Mouse (Mus musculus): ENCODE data around the gene Ly86. TPM values are rescaled to one million over a fixed set of nuclear protein-coding genes. Genes with fewer than 3 reads are reported as not detected.

Ly86 gene
- total and polyA plus RNA-seq, 3 experiments: 2.1 to 4.5 (median 2.5) TPM

DNA sequence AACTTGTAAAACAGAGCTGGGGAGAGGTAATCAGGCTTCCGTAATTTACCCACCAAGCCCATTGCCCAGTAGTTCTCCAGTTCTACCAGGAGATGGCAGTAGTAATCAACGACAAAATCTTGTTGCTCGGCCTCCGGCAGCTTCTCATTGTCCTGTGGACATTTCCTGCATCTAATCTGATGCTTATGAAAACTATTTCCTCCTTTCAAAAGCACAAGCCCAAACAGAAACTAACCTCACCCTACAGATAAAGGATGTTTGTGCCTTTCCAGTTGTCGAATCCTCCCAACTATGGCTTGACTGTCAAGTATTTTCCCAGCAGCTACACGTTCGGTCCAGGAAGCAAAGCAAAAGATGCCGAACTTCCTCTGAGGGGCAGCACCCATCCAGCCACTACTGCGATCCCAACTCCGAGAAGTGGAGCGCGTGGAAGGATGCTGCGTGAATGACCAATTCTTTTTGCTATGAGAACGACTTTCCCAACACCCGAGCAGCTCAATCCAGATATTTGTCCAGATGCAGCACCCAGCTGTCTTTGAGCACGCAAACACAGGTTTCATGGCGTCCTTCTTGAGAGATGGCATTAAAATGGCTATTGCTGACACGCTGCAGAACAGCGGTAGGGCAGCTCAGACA is 89.2 kb downstream of the Ly86 start:
- Histone ChIP-seq H3K27ac (peak overlapping the region; percentile 83), H3K79me2 (replicated peaks; ENCODE audit: control insufficient read depth, insufficient read depth, low read length) (no peaks in the 10 kb centered on the region), H3K36me3 (ENCODE audit: control insufficient read depth, insufficient read depth, low read length) (no peaks in the 10 kb centered on the region), H3K4me1 (ENCODE audit: control insufficient read depth, insufficient read depth, low read length) (peaks cover 6% of the 10 kb centered on the region), H3K9ac (ENCODE audit: low read depth, low read length) (peak overlapping the region; percentile 62), H3K4me3 (peak overlapping the region; percentile 44), H3K27me3 (ENCODE audit: control insufficient read depth, insufficient read depth, low read length) (no peaks in the 10 kb centered on the region)
- intact Hi-C loops (cut with DNase I): loop anchor here (1.0 to 5.0 kb wide), 3 partner anchors 19 to 603 kb away; partner anchors contain the start of genes Cage1 and Riok1
- peak; percentile 68 to 76 for DNase-seq
- WGBS: 2% methylated on average over 19 of the region's 19 CpGs
- peak; percentile 94 for TF ChIP-seq CTCF (IDR thresholded peaks at IDR 0.05)
- TF ChIP-seq EP300 (IDR thresholded peaks at IDR 0.05; ENCODE audit: insufficient read depth, low read depth, low read length): peak; percentile 70; the same call in 1 of the 2 replicates
- TF ChIP-seq POLR2A (IDR thresholded peaks at IDR 0.05; ENCODE audit: insufficient read depth, low read depth, low read length): peak; percentile 51

DNA sequence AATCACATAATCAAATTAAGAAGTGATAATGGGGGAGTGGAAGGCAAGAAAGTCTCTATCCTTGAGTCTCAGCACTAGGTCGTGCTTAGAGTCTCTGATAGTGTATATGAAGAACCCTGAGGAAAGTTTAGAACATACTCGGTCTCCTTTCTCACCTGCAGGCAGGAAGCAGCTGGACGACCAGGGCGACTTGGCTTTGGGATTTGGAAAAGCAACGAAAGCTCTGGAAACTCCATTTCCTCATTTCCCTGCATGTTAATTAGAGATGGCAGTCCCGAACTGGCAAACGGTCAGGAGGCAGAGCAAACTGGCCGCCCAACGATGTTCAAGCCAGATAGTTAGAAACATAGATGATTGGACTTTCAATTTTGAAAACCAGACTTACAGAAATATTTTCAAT is 89.8 kb downstream of the Ly86 start:
- Histone ChIP-seq H3K36me3 (ENCODE audit: control insufficient read depth, insufficient read depth, low read length) (no peaks in the 10 kb centered on the region), H3K4me3 (peak overlapping the region; percentile 44), H3K27ac (peak overlapping the region; percentile 83), H3K27me3 (ENCODE audit: control insufficient read depth, insufficient read depth, low read length) (no peaks in the 10 kb centered on the region), H3K9ac (ENCODE audit: low read depth, low read length) (peak overlapping the region; percentile 62), H3K79me2 (replicated peaks; ENCODE audit: control insufficient read depth, insufficient read depth, low read length) (no peaks in the 10 kb centered on the region), H3K4me1 (ENCODE audit: control insufficient read depth, insufficient read depth, low read length) (peaks cover 6% of the 10 kb centered on the region)
- DNase-seq: peak in 1 of 2 experiments; percentile 37
- TF ChIP-seq CTCF (IDR thresholded peaks at IDR 0.05): no peak
- no peak for TF ChIP-seq POLR2A (IDR thresholded peaks at IDR 0.05; ENCODE audit: insufficient read depth, low read depth, low read length)
- TF ChIP-seq EP300 (IDR thresholded peaks at IDR 0.05; ENCODE audit: insufficient read depth, low read depth, low read length): peak; percentile 44; the same call in 1 of the 2 replicates
- intact Hi-C loops (cut with DNase I): loop anchor here (1.0 to 5.0 kb wide), 3 partner anchors 18 to 602 kb away; partner anchors contain the start of genes Cage1 and Riok1
- WGBS: 25% methylated on average over 9 of the region's 9 CpGs

DNA sequence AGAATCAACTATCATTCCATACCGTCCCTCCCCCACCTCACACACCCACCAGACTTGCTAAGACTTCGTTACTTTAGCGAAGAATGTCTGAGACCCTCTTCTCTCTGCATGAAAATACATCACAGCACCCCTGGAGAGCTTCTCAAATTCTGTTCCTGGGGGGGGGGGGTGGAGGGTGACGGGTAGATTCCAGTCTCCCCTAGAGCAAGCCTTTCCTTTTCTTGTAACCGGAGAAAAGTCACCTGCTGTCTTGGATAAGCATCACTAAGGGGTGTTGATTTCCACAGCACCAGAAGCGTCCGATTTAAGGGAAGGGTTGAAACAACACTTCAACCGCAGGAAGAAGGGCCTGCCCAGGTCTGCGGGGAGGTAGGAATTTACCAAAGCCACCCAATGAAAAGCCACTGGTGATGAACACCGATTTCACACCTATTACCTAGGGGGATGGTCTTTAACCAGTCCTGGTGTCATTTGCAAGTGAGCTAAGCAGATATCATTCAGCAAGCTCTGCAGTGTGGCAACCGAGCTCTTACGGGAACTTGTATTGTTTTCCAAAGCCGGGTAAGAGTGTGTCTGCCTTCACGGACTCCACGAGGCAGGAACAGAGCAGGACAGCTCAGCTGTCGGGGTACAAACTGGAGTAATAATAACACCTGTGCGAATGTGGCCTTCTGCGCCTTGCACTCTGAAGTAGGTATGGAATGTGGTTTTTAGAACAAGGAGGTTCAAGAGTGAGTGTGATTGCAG is 91.4 kb downstream of the Ly86 start:
- peaks cover 17% of the 10 kb centered on the region for H3K4me1 ChIP-seq (ENCODE audit: control insufficient read depth, insufficient read depth, low read length)
- DNase-seq: no peak
- H3K27ac ChIP-seq: no peak overlapping the region
- H3K79me2 ChIP-seq (replicated peaks; ENCODE audit: control insufficient read depth, insufficient read depth, low read length): no peaks in the 10 kb centered on the region
- H3K27me3 ChIP-seq (ENCODE audit: control insufficient read depth, insufficient read depth, low read length): no peaks in the 10 kb centered on the region
- intact Hi-C loops (cut with DNase I): no loop called here
- no peak overlapping the region for H3K9ac ChIP-seq (ENCODE audit: low read depth, low read length)
- 78% methylated on average over 18 of the region's 18 CpGs for WGBS
- H3K36me3 ChIP-seq (ENCODE audit: control insufficient read depth, insufficient read depth, low read length): no peaks in the 10 kb centered on the region; the same call in 1 of the 2 replicates
- no peak for TF ChIP-seq EP300 (IDR thresholded peaks at IDR 0.05; ENCODE audit: insufficient read depth, low read depth, low read length)
- TF ChIP-seq CTCF (IDR thresholded peaks at IDR 0.05): no peak
- no peak for TF ChIP-seq POLR2A (IDR thresholded peaks at IDR 0.05; ENCODE audit: insufficient read depth, low read depth, low read length)
- H3K4me3 ChIP-seq: no peak overlapping the region

DNA sequence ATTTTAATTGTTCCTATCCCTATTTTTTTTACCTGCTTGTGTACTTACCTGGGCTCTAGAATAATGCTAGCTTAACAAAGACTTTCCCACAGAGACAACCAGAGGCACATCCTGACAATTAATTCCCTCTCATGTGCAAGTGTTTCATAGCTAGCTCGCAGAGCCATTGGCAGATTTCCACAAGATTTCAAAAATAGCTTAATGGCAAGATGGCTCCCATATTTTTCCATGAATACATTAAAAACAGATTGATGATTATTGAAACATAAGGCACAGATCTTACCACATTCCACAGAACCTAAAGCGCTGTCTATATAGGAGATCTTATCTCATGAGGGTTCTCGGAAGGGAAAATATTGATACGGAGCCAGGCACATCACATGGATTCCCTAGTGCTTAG is 93.8 kb downstream of the Ly86 start:
- no peak for TF ChIP-seq POLR2A (IDR thresholded peaks at IDR 0.05; ENCODE audit: insufficient read depth, low read depth, low read length)
- no peak for TF ChIP-seq CTCF (IDR thresholded peaks at IDR 0.05)
- no peak for TF ChIP-seq EP300 (IDR thresholded peaks at IDR 0.05; ENCODE audit: insufficient read depth, low read depth, low read length)
- Histone ChIP-seq H3K4me3 (no peak overlapping the region), H3K4me1 (ENCODE audit: control insufficient read depth, insufficient read depth, low read length) (peaks cover 24% of the 10 kb centered on the region), H3K27ac (peak overlapping the region; percentile 74), H3K27me3 (ENCODE audit: control insufficient read depth, insufficient read depth, low read length) (no peaks in the 10 kb centered on the region), H3K9ac (ENCODE audit: low read depth, low read length) (no peak overlapping the region), H3K79me2 (replicated peaks; ENCODE audit: control insufficient read depth, insufficient read depth, low read length) (no peaks in the 10 kb centered on the region), H3K36me3 (ENCODE audit: control insufficient read depth, insufficient read depth, low read length) (no peaks in the 10 kb centered on the region; the same call in 1 of the 2 replicates)
- WGBS: 70% methylated on average over 4 of the region's 4 CpGs
- DNase-seq: no peak
- intact Hi-C loops (cut with DNase I): no loop called here

DNA sequence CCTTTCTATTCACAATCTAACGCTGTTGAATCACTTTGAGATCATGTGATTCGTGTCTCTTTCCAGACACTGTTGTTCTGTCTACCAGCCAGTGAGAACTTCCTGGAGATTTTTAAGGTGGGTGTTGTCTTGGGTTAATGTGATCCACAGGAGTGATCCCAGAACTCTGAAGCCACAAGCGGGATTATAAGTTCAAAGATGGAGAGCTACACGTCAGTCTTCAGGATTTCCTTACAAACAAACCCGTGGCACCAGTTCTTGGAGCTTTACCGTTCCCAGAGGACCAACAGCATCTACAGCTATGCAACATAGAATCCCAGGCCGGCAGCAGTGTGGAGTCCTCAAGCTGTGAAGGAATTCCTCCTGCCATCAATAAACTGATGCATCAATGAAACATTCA is 94.5 kb downstream of the Ly86 start:
- H3K4me3 ChIP-seq: no peak overlapping the region
- peaks cover 22% of the 10 kb centered on the region for H3K4me1 ChIP-seq (ENCODE audit: control insufficient read depth, insufficient read depth, low read length)
- no peak overlapping the region for H3K9ac ChIP-seq (ENCODE audit: low read depth, low read length)
- WGBS: 47% methylated on average over 7 of the region's 7 CpGs
- no peaks in the 10 kb centered on the region; the same call in 1 of the 2 replicates for H3K36me3 ChIP-seq (ENCODE audit: control insufficient read depth, insufficient read depth, low read length)
- no peaks in the 10 kb centered on the region for H3K79me2 ChIP-seq (replicated peaks; ENCODE audit: control insufficient read depth, insufficient read depth, low read length)
- TF ChIP-seq CTCF (IDR thresholded peaks at IDR 0.05): no peak
- 0 out of 2 replicates have a peak, but pooled peaks have one; percentile 17 for TF ChIP-seq EP300 (IDR thresholded peaks at IDR 0.05; ENCODE audit: insufficient read depth, low read depth, low read length)
- peak in 1 of 2 experiments; percentile 40 for DNase-seq
- intact Hi-C loops (cut with DNase I): no loop called here
- H3K27me3 ChIP-seq (ENCODE audit: control insufficient read depth, insufficient read depth, low read length): no peaks in the 10 kb centered on the region
- H3K27ac ChIP-seq: peak overlapping the region; percentile 74
